Mouse (Mus musculus) cerebellum, postnatal 14 days (tissue): ENCODE measurements at regions not wholly inside any gene's neighbourhood (a gene's known extent, or its start where the extent isn't known, plus 50 kb on each side); places are given as distances from the start of the nearest gene placed in this dataset.

Experiments used
- DNase-seq, 2 experiments: peaks; one replicate each; pipeline ENCODE4 v3.0.0; 2021; ENCODE audit warnings: mixed read lengths in 2 of 2

DNA sequence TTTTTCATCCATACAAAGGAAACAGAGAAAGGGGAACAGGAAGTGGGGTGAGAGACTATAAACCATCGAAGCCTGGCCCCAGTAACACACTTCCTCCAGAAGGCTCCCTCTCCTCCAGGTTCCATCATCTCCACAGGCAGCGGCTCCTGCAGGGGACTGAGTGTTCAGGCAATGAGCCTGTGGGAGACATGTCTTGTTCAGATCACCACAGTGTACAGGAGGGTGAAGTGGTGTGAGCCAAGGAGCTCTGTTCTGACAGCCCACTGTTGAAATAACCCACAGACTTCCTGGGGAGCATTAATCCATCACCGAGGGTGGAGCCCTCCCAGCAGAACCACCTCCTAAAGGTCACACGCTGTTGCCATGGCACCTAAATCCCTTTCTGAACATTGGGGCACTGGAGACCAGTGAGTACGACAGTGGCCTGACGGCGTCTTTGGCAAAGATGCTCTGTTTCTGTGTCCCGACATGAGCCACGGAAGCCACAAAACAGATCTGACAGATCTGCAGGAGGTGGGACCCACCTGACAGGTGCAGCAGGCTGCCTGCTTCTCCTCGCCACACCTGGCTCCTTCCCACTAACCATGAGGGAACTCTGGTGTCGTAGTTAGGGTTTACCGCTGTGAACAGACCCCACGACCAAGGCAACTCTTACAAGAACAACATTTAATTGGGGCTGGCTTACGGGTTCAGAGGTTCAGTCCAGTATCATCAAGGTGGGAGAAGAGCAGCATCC, 60.9 kb downstream of the Psmg1 start:
- DNase-seq = no peak

- DNase-seq = no peak
Observed at GRCm38 (mm10) chr16:95928290-95929260, 62.2 kb downstream of the Psmg1 start.

DNA sequence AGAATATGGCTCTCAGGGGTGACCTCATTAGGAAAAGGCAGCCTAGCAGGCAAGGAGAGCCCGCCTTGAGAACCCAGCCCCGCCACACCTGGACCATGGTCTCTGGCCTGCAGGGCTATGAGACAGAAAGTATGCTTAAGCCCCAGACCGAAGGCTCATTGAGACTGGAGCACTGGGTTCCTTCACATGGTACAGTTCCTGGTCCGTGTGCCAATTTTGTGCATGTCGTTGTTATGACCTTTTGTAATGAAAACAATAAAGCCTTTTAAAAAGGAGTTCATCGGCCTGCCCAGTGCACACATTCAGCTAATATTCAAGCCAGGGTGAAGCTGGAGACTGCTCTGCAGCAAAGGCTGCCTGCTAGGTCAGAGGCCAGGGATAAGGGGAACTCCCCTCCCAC, 64.2 kb downstream of the Psmg1 start:
- no peak for DNase-seq

GRCm38 (mm10) chr16:95924716-95925115, 66.0 kb downstream of the Psmg1 start:
- no peak for DNase-seq

DNA sequence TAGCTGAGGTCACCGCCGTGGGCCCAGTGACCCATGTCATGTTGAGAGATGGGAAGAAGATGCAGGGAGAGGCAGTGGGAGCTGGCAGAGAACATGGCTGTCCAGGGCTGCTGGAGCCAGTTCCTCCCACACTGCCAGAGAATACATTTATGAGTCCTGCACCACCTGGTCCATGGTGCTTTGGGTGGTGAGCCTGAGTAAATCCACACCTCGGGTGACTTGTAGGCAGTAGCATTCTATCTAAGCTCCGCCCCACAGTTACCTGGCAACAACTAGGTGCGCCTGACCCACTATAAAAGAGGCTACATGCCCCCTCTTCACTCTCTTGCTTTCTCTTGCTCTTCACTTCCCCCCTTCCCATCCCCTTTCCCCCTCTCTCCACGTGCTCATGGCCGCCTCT, 66.8 kb downstream of the Psmg1 start:
- DNase-seq = no peak

- no peak for DNase-seq
Observed at GRCm38 (mm10) chr16:95922369-95922934, 68.3 kb downstream of the Psmg1 start.

- DNase-seq = no peak
Observed at GRCm38 (mm10) chr16:95921169-95921568, 69.6 kb downstream of the Psmg1 start.

- DNase-seq = no peak
Observed at GRCm38 (mm10) chr16:95918651-95919425, 71.9 kb downstream of the Psmg1 start.

- DNase-seq = peak in 1 of 2 experiments; percentile 7
Observed at GRCm38 (mm10) chr16:95917635-95918407, 72.9 kb downstream of the Psmg1 start.

GRCm38 (mm10) chr16:95913879-95914278, 76.9 kb downstream of the Psmg1 start:
- peak; percentile 47 to 57 for DNase-seq

- DNase-seq = no peak
Observed at GRCm38 (mm10) chr16:95904531-95905165, 86.1 kb downstream of the Psmg1 start.

- no peak for DNase-seq
Observed at GRCm38 (mm10) chr16:95903383-95903913, 87.3 kb downstream of the Psmg1 start.

GRCm38 (mm10) chr16:95902177-95902576, 88.6 kb downstream of the Psmg1 start:
- no peak for DNase-seq

GRCm38 (mm10) chr16:95901388-95901787, 89.4 kb downstream of the Psmg1 start:
- no peak for DNase-seq

DNA sequence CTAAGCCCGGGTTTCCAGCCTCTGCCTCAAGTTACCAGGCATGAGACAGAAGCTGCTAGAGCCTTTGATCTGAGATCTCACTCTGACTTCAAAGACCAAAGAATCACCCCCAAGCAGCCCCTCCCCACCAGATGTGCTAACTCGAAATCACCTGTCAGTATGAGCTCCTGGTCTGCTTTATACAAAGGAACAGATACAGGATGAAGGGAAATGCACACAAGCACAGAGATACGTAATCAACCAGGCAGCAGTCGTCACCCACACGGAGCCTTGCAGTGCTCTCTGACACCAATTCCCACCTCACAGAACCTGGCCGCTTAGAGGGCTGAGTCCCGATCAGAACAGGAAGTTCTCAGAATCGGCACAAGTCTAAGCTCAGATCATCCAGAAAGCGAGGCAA, 90.6 kb downstream of the Psmg1 start:
- no peak for DNase-seq

- DNase-seq = no peak
Observed at GRCm38 (mm10) chr16:95899672-95900071, 91.1 kb downstream of the Psmg1 start.

GRCm38 (mm10) chr16:95897843-95898242, 92.9 kb downstream of the Psmg1 start:
- DNase-seq = no peak

DNA sequence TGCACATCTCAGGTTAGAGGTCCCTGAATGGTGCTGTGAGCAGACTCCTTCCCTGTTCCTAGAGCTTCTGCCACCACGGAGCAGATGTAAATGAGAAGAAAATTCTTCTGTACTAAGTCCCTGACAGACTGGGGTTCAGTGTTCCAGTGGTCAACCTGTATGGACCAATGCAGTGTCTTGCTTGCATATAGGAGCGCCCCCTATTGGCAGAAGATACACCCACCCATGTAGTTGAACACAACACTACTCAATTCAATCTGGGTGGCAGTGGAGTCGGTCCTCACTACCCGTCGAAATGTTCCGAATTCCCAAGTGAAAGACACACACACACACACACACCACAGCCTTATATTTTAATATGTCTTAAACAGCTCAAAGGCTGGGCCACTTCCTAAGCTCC, 94.6 kb downstream of the Psmg1 start:
- DNase-seq = no peak

DNA sequence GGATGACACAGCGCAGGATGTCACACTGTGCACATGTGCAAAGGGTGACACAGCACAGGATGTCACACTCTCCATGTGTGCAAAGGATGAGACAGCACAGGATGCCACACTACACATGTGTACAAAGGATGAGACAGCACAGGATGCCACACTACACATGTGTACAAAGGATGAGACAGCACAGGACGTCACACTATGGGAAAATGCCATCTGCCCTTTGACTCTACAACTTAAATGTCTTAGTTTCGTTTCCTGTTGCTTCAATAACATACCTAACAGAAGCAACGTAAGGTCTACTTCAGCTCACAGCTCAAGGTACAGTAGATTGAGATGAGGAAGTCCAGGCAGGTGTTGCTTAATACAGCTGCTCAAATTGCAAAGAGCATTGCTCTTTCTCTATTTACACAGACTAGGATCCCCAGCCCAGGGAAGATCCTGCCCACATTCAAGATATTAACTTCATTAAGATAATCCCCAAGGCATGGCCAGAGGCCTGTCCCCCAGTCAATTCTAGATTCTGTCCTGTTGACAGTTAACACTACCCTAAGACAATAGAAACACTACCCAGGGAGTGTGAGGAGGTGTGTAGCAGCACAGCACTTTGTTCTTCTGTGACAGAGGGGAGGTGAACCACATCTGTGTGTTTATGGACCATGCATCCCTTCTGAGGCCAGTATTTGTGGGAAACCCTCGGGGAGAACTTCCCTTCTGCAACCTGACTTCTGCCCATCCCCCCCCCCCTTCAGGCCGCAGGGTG, 97.0 kb downstream of the Psmg1 start:
- DNase-seq = no peak

DNA sequence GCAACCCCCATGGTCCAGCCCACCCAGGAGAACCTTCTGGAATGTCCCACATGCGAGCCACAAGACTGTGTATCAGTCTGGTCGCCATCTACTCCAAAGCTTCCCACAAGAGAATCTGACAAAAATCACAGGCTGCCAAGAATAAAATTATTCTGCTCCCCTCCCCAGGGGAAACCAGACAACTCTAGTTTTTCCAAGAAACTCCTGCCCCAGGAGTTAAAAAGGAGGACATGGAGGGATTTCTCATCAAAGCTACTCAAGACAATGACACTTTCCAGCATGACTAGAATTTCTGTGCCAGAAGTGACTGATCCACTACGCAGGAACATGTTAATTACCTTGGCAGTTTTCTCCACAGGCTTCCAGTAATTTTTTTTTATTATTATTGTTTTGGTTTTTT, 98.4 kb downstream of the Psmg1 start:
- no peak for DNase-seq
